Mouse (Mus musculus): Measurements from ENCODE around the gene Ssbp1.

Gene Ssbp1

GRCm38 (mm10) chr6:40470916-40471719, at the start of gene Ssbp1:
Ssbp1 (plus strand) TSS chr6:40471352.
- peak; percentile 91 for DNase-seq (ENCODE audit: low read depth, low spot score)

GRCm38 (mm10) chr6:40423013-40423412, 48.1 kb upstream of the Ssbp1 start:
- no peak for DNase-seq (ENCODE audit: low read depth, low spot score)

- DNase-seq (ENCODE audit: low read depth, low spot score): peak; percentile 17
Observed at GRCm38 (mm10) chr6:40423774-40424173, 47.4 kb upstream of the Ssbp1 start.

- DNase-seq (ENCODE audit: low read depth, low spot score): no peak
Observed at GRCm38 (mm10) chr6:40427441-40427840, 43.7 kb upstream of the Ssbp1 start.

GRCm38 (mm10) chr6:40428696-40429095, 42.5 kb upstream of the Ssbp1 start:
- no peak for DNase-seq (ENCODE audit: low read depth, low spot score)

GRCm38 (mm10) chr6:40429521-40429931, 41.6 kb upstream of the Ssbp1 start:
- DNase-seq (ENCODE audit: low read depth, low spot score): no peak

GRCm38 (mm10) chr6:40430251-40430650, 40.9 kb upstream of the Ssbp1 start:
- no peak for DNase-seq (ENCODE audit: low read depth, low spot score)

GRCm38 (mm10) chr6:40430878-40431277, 40.3 kb upstream of the Ssbp1 start:
- no peak for DNase-seq (ENCODE audit: low read depth, low spot score)

- DNase-seq (ENCODE audit: low read depth, low spot score): no peak
Observed at GRCm38 (mm10) chr6:40431356-40431755, 39.8 kb upstream of the Ssbp1 start.

- no peak for DNase-seq (ENCODE audit: low read depth, low spot score)
Observed at GRCm38 (mm10) chr6:40431812-40432211, 39.3 kb upstream of the Ssbp1 start.

GRCm38 (mm10) chr6:40432346-40433275, 38.5 kb upstream of the Ssbp1 start:
- DNase-seq (ENCODE audit: low read depth, low spot score): no peak

GRCm38 (mm10) chr6:40434697-40435096, 36.5 kb upstream of the Ssbp1 start:
- no peak for DNase-seq (ENCODE audit: low read depth, low spot score)

- DNase-seq (ENCODE audit: low read depth, low spot score): peak; percentile 30
Observed at GRCm38 (mm10) chr6:40435151-40436046, 35.8 kb upstream of the Ssbp1 start.

- peak; percentile 52 for DNase-seq (ENCODE audit: low read depth, low spot score)
Observed at GRCm38 (mm10) chr6:40436047-40436483, 35.1 kb upstream of the Ssbp1 start, which contains the start of gene E330009J07Rik. E330009J07Rik (minus strand) TSS chr6:40436135.

GRCm38 (mm10) chr6:40438936-40439335, 32.2 kb upstream of the Ssbp1 start, which contains the start of gene Wee2:
Wee2 (plus strand) TSS chr6:40439088.
- DNase-seq (ENCODE audit: low read depth, low spot score): no peak

- DNase-seq (ENCODE audit: low read depth, low spot score): no peak
Observed at GRCm38 (mm10) chr6:40439731-40440130, 31.4 kb upstream of the Ssbp1 start.

GRCm38 (mm10) chr6:40441276-40441675, 29.9 kb upstream of the Ssbp1 start:
- no peak for DNase-seq (ENCODE audit: low read depth, low spot score)

- DNase-seq (ENCODE audit: low read depth, low spot score): no peak
Observed at GRCm38 (mm10) chr6:40441755-40442154, 29.4 kb upstream of the Ssbp1 start.

- DNase-seq (ENCODE audit: low read depth, low spot score): no peak
Observed at GRCm38 (mm10) chr6:40443281-40443928, 27.7 kb upstream of the Ssbp1 start.

GRCm38 (mm10) chr6:40448626-40449025, 22.5 kb upstream of the Ssbp1 start:
- no peak for DNase-seq (ENCODE audit: low read depth, low spot score)

Measured in embryo, embryonic 11.5 days (tissue).